Comparison of ENCODE assay signal across 14 mouse cellular contexts in the genomic region with DNA sequence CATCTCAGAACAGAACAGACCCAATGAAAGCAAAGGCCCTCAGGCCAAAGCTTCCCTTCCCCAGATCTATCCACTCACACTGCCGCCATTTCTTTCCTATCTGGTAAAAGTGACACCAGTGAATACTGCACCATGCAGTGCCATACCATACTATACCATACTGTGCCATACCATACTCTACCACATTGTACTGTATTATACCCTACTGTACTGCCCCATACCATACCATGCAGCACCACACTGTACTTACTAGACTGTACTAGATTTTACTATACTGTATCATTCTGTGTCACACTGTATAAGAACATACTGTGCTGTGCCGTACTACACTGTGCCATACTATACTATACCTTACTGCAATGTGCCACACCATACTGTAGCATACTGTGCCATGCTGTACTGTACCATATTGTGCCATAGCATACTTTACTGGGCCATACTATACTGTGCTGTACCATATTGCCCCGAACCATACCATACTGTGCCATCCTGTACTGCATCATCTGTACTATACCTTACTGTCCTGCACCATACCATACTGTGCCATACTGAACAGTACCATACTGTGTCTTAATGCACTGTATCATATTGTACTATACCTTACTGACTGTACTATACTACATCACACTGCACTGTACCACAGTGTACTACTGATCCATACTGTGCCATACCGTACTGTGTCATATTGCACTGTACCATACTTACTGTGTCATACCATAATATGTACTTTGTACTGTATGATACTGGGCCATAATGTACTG.
A peak's percentile ranks its signal among the peaks of the same experiment; 100 is the strongest.
DNase-seq lines count a peak whose midpoint lies in the region; ATAC-seq lines count a peak whose summit lies in the region.
"Had no signal": no experiment of that assay in that cellular context is flagged by ENCODE, and none has a peak within 500 bp of the region (broad histone marks: within the 10 kb centered on the region; RNA-seq: fewer than 3 reads in every experiment).

No protein-coding gene starts in this region.

- H3K4me2 ChIP-seq in embryonic facial prominence, embryonic 11.5 days (ENCODE audit: low read depth, low read length), result no peak overlapping the region
- H3K4me2 ChIP-seq in kidney, embryonic 15.5 days, result no peak overlapping the region
- H3K4me2 ChIP-seq in embryonic facial prominence, embryonic 12.5 days (replicated peaks), result no peak overlapping the region

- H3K4me1 ChIP-seq in embryonic facial prominence, embryonic 11.5 days (ENCODE audit: control insufficient read depth, insufficient read depth, low read length), result no peaks in the 10 kb centered on the region
- no peaks in the 10 kb centered on the region for H3K4me1 ChIP-seq in embryonic facial prominence, embryonic 10.5 days
- no peaks in the 10 kb centered on the region for H3K4me1 ChIP-seq in kidney, embryonic 15.5 days
- H3K4me1 ChIP-seq in embryonic facial prominence, embryonic 12.5 days, result no peaks in the 10 kb centered on the region
- H3K4me1 ChIP-seq in megakaryocyte, embryonic 14.5 days, result no peaks in the 10 kb centered on the region

- peak; percentile 73 for ATAC-seq in embryonic facial prominence, embryonic 11.5 days (replicated peaks; ENCODE audit: insufficient number of reproducible peaks, low FRiP score, low TSS enrichment, low read depth)
- 0 out of 2 replicates have a peak, but pooled peaks have one; percentile 36 for ATAC-seq in kidney, embryonic 15.5 days (replicated peaks; ENCODE audit: low FRiP score)
- ATAC-seq in embryonic facial prominence, embryonic 12.5 days (ENCODE audit: insufficient number of reproducible peaks, insufficient read depth, low FRiP score, low TSS enrichment), result peak; percentile 86

- no peak for DNase-seq in embryonic facial prominence, embryonic 11.5 days (ENCODE audit: low spot score)
- no peak for DNase-seq in embryonic facial prominence, embryonic 10.5 days (ENCODE audit: low spot score)
- DNase-seq in kidney, postnatal 10 days, result no peak
- no peak for DNase-seq in T-cell, adult 2 months (ENCODE audit: low spot score)
- DNase-seq in cerebellum, adult 18-20 months, result no peak
- DNase-seq: adrenal gland, postnatal 14 days; heart, adult 18-20 months; kidney, postnatal 4 days; lung, adult 18-20 months; thymus, adult 18-20 months had no signal

- no peaks in the 10 kb centered on the region for H3K36me3 ChIP-seq in embryonic facial prominence, embryonic 11.5 days (replicated peaks; ENCODE audit: control insufficient read depth, insufficient read depth, low read depth, low read length)
- no peaks in the 10 kb centered on the region for H3K36me3 ChIP-seq in embryonic facial prominence, embryonic 10.5 days (replicated peaks)
- H3K36me3 ChIP-seq in kidney, embryonic 15.5 days, result no peaks in the 10 kb centered on the region
- no peaks in the 10 kb centered on the region for H3K36me3 ChIP-seq in embryonic facial prominence, embryonic 12.5 days
- H3K36me3 ChIP-seq in megakaryocyte, embryonic 14.5 days (replicated peaks; ENCODE audit: low read length), result no peaks in the 10 kb centered on the region

- H3K4me3 ChIP-seq in embryonic facial prominence, embryonic 11.5 days (ENCODE audit: low read depth, low read length), result no peak overlapping the region
- H3K4me3 ChIP-seq in embryonic facial prominence, embryonic 10.5 days, result no peak overlapping the region
- H3K4me3 ChIP-seq in kidney, embryonic 15.5 days (replicated peaks), result no peak overlapping the region
- no peak overlapping the region for H3K4me3 ChIP-seq in embryonic facial prominence, embryonic 12.5 days
- peak overlapping the region; percentile 50 for H3K4me3 ChIP-seq in megakaryocyte, embryonic 14.5 days (replicated peaks)
- H3K4me3 ChIP-seq: left cerebral cortex, adult 2 months had no signal

- H3K9me3 ChIP-seq in embryonic facial prominence, embryonic 11.5 days (replicated peaks; ENCODE audit: control insufficient read depth, low read length), result no peaks in the 10 kb centered on the region
- H3K9me3 ChIP-seq in embryonic facial prominence, embryonic 10.5 days, result no peaks in the 10 kb centered on the region
- no peaks in the 10 kb centered on the region for H3K9me3 ChIP-seq in kidney, embryonic 15.5 days (replicated peaks)
- H3K9me3 ChIP-seq in embryonic facial prominence, embryonic 12.5 days, result no peaks in the 10 kb centered on the region
- no peaks in the 10 kb centered on the region for H3K9me3 ChIP-seq in megakaryocyte, embryonic 14.5 days

- H3K9ac ChIP-seq in embryonic facial prominence, embryonic 11.5 days (replicated peaks; ENCODE audit: low read length), result no peak overlapping the region
- no peak overlapping the region for H3K9ac ChIP-seq in kidney, embryonic 15.5 days
- no peak overlapping the region for H3K9ac ChIP-seq in embryonic facial prominence, embryonic 12.5 days

- H3K27ac ChIP-seq in embryonic facial prominence, embryonic 11.5 days (replicated peaks; ENCODE audit: low read depth, low read length), result no peak overlapping the region
- no peak overlapping the region for H3K27ac ChIP-seq in embryonic facial prominence, embryonic 10.5 days (replicated peaks)
- H3K27ac ChIP-seq in kidney, embryonic 15.5 days, result no peak overlapping the region
- H3K27ac ChIP-seq in embryonic facial prominence, embryonic 12.5 days, result no peak overlapping the region
- H3K27ac ChIP-seq: left cerebral cortex, adult 2 months had no signal

- H3K27me3 ChIP-seq in embryonic facial prominence, embryonic 11.5 days (ENCODE audit: control insufficient read depth, insufficient read depth, low read length), result no peaks in the 10 kb centered on the region
- H3K27me3 ChIP-seq in embryonic facial prominence, embryonic 10.5 days (replicated peaks; ENCODE audit: low read depth, poor library complexity, severe bottlenecking), result no peaks in the 10 kb centered on the region
- H3K27me3 ChIP-seq in kidney, embryonic 15.5 days, result no peaks in the 10 kb centered on the region
- H3K27me3 ChIP-seq in embryonic facial prominence, embryonic 12.5 days, result no peaks in the 10 kb centered on the region
- no peaks in the 10 kb centered on the region for H3K27me3 ChIP-seq in megakaryocyte, embryonic 14.5 days (replicated peaks)

- 91% methylated on average over 4 of the region's 4 CpGs for WGBS in embryonic facial prominence, embryonic 11.5 days
- 93% methylated on average over 4 of the region's 4 CpGs for WGBS in embryonic facial prominence, embryonic 10.5 days
- WGBS in kidney, embryonic 15.5 days, result 92% methylated on average over 4 of the region's 4 CpGs
- 86% methylated on average over 4 of the region's 4 CpGs for WGBS in embryonic facial prominence, embryonic 12.5 days

Comparison
In these comparisons a context has a peak if more than half of its experiments do, and no peak if none do; other contexts are left out.
1. ATAC-seq: peak in every context shown above with its lines; median percentile 86 in embryonic facial prominence, embryonic 12.5 days; 73 in embryonic facial prominence, embryonic 11.5 days; 36 in kidney, embryonic 15.5 days.